Mouse (Mus musculus): ENCODE measurements at regions not wholly inside any gene's neighbourhood (a gene's known extent, or its start where the extent isn't known, plus 50 kb on each side); places are given as distances from the start of the nearest gene placed in this dataset.

DNA sequence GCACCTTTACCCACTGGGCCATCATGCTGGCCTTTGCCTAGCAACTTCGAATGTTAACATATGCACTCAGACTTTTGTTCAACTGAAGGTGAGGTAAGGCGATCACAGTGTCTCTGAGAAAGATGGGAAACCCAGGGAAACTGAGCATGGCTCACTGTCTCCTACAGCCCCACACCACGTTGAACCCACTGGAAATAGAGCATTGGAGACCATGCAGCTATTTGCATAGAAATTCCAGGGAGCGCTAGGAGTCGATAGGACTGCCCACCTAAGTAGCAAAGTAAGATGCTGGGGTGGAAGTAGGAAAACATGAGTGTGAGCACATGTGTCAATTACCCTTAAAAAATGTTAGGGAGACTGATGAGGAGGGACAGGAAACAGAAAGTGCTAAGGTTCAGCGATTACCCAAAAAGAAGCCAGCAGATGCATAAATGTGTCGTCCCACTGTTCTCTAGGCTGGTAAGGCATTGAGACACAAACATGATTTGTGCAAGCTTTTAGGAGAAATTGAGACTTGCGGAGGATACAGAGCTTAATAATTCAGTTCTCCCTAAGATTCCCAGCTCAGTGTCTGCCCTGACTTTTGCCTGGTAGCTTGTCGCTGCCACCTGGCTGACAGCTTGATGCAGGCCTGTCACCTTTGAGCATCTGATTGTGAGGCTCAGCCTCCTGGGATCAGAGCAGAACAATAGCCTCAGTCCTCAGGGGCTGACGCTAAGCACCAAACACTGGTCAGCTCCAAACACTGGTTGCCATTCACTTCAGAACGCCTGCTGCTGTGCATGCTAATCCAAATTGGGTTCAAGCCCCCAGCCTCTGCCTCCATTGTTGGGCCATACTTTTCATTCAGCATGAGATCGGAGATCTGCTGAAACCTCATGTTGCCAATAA is 183.7 kb upstream of the Rgma start:
- DNase-seq (ENCODE audit: low read depth, low spot score): no peak

DNA sequence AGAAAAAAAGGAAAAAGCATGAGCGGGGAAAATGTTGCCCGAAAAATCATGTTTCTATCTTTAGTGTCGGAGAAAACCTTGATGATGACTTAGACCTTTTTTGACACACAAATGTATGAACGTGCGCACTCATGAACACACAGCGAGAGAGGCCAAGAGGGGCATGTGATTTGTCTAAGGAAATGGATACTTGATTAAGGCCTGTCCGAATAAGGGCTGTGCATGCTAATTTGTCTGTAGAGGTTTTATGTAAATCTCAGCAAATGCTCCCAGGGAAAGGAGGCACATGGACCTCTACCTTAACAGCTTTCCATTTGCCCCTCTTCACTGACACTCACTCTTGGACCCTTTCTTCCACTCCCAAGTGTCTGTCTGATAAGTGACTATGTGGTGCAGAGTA is 182.5 kb upstream of the Rgma start:
- no peak for DNase-seq (ENCODE audit: low read depth, low spot score)

DNA sequence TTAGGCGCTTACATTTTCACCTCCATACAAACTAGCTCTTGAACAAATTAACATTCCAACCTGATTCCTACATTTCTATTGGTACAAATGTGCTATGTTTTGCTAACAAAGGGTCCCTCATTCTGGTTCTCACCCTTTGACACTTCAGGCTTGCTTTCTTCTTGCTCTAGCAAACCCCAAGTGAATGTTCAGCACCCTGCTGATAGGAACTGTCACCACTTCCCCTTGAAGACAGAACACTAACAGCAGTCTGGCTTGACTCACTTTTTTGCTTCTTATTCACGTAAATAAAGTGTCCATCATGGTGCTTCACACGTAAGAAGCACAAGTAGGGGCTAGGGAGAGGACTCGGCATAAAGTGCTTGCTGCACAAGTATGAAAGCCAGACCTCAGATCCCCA is 180.0 kb upstream of the Rgma start:
- DNase-seq (ENCODE audit: low read depth, low spot score): no peak

DNA sequence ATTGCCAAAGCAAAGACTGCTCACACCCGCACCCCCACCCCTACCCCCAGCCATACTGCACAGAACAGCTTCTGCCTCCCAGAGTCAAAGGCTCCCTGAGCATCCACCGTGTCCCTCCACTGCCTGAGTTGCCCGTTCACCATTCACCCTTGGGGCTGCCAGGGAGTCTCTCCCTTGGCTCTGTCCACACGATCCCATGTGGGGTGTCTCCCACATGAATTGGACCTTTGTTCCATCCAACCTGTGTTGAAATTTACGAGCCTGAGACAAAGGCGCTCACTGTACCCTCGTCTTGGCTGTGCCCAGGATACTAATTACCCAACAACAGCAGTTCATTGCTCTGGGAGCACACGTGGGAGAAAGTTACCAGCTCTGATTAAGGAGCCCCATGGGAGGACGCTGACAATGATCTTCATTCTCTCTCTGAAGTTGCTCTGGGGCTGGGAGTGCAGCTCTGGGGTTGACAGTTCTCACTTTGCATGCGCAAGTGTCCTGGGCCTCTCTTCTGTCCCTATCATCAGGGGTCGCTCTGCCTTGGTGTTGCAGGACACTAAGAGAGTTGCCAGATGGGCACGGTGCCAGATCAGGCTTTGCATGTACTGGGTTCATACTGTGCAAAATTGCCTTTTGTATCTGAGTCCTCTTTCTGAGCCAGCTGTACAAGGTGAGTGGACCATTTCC is 178.3 kb upstream of the Rgma start:
- no peak for DNase-seq (ENCODE audit: low read depth, low spot score)

DNA sequence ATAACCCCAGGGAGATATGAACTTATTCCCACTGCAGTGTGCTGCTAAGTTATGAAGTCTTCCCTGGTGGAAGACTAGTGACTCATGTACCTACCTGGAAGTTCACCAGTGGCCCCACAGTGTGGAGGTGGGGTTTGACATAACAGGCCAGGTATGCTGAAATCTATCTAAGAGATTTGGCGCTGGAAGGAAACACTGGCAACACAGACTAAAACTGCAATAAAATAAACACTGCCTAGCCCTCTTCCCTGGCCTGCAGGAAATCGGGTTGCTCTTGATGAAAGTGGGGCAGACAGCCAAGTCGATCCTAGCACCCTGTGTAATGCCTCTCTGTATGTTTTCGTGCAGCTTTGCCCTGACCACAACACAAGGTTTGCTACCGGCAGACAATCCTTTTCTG is 177.2 kb upstream of the Rgma start:
- DNase-seq (ENCODE audit: low read depth, low spot score): no peak

- no peak for DNase-seq (ENCODE audit: low read depth, low spot score)
Measured at GRCm38 (mm10) chr7:73199967-73200366, 175.3 kb upstream of the Rgma start.

GRCm38 (mm10) chr7:73201330-73201729 is 174.0 kb upstream of the Rgma start:
- DNase-seq (ENCODE audit: low read depth, low spot score): no peak

DNA sequence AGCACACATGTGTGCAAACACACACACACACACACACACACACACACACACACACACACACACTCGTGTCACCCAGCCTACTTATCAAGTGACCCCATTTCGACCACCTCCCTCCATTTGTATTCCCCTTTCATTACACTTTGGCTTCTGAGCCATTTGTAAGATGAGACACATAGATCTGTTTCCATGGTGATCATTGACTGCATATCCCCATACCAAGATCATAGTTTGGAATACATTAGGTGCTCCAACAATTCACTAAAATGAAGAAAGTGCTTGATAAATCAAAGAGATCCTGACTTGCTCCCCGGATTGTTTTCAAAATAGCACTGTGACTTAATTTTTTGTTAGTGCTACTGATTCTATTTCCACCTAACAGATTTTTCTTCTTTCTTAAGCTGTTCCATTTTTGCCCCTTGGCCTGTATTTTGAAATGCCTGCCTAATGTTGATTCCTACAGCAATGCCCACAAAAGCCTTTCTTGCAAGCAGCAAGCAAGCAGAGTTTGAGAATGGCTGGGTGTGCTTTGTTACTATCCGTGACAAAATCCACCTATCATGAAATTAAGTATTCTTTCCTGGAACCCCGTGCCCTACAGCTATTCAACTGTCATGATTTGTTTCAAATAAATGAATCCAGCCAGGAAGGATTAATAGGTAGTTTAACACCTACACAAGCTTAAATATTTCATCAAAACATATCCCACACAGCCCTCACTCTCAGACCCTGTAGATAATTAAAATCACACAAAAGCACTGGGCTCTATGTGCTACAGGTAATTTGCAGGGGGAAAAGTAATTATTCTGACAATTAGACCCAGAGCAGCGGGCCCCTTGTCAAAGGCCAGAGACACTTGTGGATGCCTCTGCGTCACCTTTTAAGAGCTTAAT is 168.1 kb upstream of the Rgma start:
- DNase-seq (ENCODE audit: low read depth, low spot score): no peak

GRCm38 (mm10) chr7:73208479-73208816 is 166.9 kb upstream of the Rgma start:
- DNase-seq (ENCODE audit: low read depth, low spot score): no peak

DNA sequence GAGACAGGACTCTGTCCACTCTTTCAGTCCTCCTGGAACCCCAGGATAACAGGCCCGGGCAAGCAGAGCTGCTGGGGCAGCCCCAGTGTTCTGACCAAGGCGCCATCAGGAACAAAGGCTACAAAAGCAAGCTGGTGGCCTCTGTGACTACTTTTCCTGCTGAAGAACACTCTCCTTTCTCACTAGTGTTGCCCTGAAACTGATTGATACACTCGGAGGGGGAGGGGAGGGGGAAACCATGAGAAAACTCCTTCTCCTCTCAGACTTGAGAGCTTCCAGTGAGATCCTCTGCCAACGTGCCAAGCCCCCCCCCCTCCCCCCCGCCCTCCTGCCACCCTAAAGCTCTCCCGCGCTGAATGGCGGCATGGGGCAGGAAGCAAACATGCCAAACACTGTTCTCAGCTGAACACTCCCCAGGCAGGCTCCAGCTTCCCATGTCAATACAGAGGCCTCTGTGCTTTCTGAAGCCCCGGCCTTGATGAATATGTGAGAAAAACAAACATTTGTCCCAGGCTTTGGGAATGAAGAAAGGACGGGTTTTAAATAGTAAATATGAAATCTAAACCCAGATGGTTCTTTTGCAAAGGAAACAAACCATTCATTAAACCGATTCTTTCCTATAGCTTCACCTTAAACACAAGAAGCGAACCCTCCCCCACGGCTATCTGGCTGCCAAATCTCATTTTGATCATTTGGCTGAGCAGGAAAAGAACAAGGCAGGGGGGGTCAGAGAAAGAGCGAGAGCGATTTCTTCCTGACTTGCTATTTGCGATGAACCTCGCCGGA is 166.3 kb upstream of the Rgma start:
- DNase-seq (ENCODE audit: low read depth, low spot score): no peak

- DNase-seq (ENCODE audit: low read depth, low spot score): no peak
Measured at GRCm38 (mm10) chr7:73210078-73210477, 165.2 kb upstream of the Rgma start.

DNA sequence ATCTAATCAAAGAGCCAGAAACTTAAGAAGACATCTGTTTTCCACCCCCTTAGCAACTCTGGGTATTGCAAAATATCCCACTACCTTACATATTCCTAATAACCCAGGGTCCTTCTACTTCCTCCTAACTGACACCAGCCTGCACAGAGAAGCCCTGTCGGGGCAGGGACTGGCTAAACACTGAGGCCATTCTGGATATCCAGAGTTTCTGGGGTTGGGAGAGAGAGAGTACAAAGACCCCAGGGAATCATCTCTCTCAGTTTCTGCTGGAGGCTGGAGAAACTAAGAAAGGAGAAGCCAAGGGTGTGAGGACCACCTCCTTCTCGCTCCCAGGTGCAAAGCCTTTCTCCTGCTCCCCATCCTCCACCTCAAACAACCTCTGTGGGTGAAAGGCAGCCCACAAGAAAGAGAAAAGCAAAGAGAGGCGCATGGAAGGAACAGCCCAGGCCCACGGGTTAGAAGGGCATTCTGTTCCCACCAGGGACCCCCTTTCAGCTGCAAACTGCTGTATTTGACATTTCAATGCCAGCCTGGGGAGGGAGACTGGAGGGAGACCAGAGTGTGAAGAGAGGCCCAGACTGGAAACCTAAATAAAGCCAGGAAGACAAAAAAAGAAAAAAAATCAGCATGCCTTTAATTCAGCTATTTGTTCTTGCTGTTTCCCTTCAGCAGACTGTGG is 152.9 kb upstream of the Rgma start:
- DNase-seq (ENCODE audit: low read depth, low spot score): no peak

DNA sequence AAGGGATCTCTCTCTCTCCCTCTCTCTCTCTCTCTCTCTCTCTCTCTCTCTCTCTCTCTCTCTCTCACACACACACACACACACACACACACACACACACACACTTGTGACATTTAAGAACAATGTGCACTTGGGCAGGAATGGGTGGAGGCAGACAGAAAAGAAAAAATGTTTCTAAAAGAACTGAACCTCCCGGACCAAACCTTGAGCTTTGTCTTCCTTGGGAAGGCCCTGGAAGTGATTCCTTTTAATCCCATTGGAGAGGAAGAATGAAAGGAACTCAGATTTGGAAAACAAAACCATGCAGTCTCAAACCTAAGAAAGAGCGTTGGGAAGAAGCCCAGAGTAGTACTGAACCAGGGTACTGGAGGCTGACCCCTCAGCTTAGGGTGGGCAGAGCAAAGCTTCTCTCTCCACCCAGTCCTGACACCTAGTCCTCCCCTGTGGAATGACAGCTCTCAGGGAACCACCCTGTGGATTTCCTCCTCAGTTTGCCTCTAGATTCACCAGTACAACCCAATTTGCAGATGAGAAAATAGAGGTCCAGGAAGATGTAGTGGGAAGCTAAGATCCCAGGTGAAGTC is 152.3 kb upstream of the Rgma start:
- no peak for DNase-seq (ENCODE audit: low read depth, low spot score)

DNA sequence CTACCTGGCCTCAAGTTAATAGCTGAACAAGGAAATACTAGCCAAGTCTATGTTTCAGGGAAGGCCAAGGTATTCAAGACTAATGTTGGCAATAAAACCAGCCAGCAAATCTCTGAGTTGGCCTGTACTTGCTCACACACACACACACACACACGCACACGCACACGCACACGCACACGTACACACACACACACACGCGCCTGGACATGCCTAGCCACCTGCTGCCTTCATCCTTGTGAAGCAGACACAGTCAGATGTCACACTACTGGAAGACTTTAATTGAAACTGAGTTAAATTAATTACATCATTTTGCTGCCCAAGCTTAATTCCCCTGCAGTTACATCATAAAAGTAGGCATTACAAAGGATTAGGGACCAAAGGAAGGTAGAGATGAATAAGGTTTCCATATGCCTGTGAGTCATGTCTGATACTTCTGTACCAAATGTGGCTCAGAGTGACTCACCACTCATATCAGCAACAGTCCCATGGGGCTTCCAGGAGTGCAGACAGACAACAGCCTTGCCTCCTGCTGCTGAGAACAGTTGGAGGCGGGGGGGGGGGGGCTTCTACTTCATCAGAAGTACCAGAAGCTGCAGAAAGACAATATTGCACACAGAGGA is 141.7 kb upstream of the Rgma start:
- DNase-seq (ENCODE audit: low read depth, low spot score): no peak

DNA sequence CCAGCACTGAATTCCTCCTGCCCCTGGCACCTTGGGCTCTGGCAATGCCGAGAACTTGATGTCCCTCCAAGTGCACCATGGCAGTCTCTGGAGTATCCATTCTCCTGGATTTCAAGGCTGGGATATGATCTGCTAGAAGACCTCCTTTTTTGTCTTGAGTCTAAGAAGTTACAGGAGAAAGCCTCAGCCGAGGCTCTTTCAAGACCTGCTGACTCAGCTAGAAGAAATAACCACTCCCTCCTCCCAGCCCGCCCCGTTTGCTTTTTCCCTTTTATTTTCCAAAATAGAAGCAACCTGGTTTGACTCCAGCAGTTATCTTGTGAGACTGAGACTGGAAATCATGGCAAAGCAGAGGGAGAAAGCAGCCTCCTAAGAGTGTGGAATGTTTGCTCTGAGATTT is 136.8 kb upstream of the Rgma start:
- peak; percentile 26 for DNase-seq (ENCODE audit: low read depth, low spot score)

DNA sequence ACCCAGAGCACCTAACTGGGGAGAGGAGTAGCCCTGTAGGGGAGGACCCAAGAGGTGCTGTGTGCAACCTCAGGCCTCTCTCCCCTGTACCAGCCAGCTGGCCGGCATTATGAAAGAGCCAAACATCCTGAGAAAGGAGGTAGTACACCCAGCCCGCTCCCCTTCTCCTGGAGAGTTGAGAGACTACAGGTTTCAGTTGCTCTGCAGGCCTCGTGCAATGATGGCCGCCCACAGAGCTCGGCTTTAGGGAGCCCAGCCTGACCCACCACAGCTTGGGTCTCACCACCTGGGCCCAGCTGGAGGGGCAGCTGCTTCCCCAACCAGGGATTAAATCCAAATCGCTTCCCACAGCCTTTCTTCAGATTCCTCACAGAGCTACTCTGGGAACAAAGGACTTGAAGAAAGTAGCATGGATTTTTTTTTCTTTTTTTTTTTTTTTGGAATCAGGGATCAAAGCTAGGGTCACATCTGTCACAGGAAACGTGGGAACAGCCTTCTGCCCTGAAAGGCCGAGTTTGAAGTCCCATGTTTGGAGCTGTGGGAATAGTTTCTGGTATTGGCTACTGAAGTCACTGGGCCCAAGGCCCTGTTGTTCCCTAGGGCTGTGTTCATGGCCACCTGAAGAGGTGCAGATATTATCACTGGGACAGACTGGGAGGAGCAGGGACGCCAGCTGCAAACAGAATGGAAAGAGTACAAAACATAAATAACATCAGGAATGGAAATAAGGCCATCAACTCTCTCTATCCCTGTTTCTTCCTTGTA is 131.5 kb upstream of the Rgma start:
- DNase-seq (ENCODE audit: low read depth, low spot score): peak; percentile 52

- DNase-seq (ENCODE audit: low read depth, low spot score): peak; percentile 49
Measured at GRCm38 (mm10) chr7:73245431-73245830, 129.9 kb upstream of the Rgma start.

DNA sequence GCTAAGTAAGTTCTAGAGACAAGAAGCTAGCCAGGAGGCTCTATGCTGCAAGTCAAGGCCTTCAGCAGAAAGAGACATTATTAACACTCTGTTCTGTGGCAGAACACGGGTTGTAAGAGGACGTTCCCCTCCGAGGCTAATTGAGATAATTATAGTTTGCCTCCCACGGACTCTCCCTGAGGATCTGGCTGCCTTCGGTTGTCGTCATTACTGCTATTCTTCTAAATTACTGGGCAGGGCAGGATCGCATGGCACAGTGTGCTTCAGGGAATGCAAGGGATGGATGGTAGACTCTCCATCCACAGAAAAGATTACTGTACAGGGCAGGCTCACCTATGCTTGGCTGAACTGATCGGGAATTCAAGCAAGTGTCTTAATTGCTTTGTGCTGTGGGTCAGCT is 124.7 kb upstream of the Rgma start:
- no peak for DNase-seq (ENCODE audit: low read depth, low spot score)

- DNase-seq (ENCODE audit: low read depth, low spot score): no peak
Measured at GRCm38 (mm10) chr7:73251187-73251740, 124.0 kb upstream of the Rgma start.

Measured in skeletal muscle tissue, adult 2 months (tissue).